Mouse (Mus musculus): ENCODE measurements around the gene Abhd14b. TPM values are rescaled to one million over a fixed set of nuclear protein-coding genes. Genes with fewer than 3 reads are reported as not detected.

Gene Abhd14b
- 1 to 10 TPM; 2.5 to 6.6 TPM for total RNA-seq (2023)

DNA sequence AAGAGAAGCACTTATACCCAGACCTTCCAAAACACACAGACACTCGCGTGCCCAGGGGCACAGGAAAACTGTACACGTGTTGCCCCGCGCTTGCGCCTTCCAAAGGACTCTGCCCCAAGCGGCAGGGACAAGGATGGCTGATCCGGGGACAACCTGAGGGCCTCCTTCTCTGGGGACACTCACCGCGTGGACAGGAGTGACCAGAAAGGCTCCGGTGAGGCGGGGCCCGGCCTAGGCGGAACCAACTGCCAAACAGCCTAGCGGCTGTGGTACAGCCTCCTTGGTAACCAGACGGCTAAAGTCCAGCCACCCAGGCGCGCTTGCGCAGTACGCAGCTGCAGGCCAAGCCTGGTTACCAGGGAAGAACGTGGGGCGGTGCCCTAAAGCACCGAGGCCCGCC is at the start of gene Abhd14b, which contains the start of gene Abhd14a:
TSS of gene Abhd14b (plus strand) at position 112 of the 400 bp plus-strand sequence.
TSS of gene Abhd14a (minus strand) at position 331 of the 400 bp plus-strand sequence.

DNA sequence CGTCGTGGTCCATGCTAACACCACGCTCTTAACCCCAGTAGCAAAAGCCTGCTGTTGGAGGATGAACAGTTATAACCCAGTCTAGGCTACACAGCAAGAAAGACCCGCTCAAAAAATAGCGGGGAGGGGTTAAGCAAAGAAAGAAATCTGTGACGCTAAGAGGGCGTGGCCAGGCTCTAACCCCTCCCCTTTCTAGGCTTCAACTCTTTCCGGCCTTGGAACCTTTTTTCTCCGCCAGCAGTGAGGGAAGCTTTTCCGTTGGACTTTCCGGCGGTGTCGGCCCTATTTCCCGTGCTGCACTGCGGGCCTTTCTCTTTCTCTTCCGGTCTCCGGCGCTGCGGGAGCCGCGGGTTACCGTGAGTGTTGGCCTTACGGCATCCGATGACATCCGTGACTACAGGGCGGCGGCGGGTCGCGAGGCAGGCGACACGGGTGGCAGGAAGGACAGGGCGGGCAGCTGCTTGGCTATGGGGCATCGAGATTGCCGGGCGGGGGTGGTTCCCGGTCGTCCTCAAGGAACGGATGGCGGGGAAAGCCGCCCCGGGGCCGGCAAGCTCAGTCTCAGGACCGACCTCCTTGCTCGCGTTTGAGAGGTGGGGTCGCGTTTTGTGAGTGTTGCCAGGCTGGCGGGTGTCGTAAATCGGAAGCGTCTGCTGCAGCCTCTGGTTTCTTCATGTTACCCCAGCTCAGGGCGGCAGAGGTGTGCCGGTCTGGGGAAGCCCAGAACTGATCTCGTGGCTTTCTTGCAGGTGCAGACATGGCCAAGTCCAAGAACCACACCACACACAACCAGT is 17.8 kb upstream of the Abhd14b start, which contains the start of gene Rpl29:
TSS of gene Rpl29 (plus strand) at position 234 of the 794 bp plus-strand sequence.

DNA sequence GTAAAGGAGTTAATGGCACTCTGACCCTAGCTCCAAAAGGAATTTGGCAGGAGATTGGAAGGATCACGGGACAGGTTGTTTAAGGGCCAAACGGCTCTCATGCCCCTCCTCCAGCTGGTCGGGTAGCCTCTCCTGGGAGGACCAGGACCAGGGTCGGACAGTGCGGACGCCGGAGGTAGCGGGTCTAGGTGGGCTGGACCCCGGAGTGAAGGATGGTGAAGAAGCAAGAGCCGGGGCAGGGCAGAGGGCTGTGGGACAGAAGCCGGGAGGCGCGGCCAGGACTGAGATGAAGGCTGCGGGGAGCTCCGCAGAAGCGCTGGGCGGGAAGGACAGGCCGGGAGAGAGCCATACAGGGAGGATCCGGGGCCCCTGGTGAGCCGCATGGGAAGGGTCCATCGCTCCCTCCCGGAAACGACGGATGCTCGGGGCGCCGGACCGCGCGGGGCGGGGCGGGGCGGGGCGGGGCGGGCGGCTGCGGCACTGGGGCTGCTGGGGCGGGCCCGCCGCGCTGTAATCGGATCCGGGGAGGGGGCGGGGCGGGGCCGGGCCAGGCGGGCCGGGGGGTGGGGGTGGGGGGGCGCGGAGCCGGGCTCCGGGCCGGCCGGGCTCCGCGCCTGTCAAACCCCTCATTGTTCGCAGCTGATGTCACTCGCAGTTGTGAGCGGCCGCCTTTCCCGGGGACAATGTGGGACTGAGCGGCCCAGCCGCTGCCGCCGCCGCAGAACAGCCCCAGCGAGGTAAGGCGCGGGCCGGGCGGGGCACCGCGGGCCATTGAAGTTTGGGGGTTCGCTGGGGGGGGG is 6.2 kb downstream of the Abhd14b start, which contains the start of gene Pcbp4:
TSS of gene Pcbp4 (plus strand) at position 21 of the 800 bp plus-strand sequence.

DNA sequence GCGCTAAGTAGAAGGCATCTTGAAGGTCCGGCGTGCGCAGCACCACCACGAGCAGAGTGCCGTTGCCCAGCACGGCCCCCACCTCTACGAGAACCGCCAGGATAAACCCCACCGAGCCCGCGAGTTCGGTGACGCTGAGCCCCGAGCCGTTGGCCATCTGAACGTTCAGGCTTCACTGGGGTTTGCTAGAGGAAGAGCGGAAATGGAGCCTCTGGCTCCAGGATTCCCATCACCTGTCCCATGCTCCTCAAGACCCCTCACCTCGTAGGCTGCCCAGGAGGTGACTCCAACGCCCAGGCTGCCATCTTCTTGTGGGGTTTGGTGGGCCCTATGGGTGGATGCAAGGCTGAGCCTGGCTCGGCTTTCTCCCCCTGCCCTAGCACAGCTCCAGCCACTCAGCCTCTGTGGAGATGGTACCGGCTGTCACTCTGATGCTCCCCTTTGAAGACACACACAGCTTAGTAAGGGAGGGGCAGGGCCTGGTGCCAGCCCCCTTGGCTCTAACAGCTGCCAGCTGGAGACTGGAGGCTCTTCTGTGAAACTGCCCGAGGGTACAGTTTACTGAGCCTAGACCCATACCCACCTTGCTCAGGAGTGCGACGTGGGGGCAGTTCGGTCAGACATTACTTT is 18.4 kb downstream of the Abhd14b start, which contains the start of gene Gpr62:
TSS of gene Gpr62 (minus strand) at position 368 of the 630 bp plus-strand sequence.

DNA sequence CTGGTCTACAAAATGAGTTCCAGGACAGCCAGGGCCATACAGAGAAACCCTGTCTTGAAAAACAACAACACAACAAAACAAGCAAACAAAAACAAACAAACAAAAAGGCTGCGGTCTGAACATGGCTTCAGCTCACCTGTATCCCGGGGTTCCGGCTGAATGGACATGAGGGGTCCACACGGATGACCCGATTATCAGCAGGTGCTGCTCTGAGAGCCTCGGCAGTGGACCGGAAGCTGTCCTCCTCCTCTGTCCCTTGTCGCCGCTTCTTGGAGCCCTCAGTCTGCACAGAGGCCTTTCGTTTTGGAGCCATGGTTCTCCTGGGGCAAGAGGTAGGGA is 28.4 kb downstream of the Abhd14b start, which contains the start of gene Rrp9:
TSS of gene Rrp9 (plus strand) at position 301 of the 339 bp plus-strand sequence.

DNA sequence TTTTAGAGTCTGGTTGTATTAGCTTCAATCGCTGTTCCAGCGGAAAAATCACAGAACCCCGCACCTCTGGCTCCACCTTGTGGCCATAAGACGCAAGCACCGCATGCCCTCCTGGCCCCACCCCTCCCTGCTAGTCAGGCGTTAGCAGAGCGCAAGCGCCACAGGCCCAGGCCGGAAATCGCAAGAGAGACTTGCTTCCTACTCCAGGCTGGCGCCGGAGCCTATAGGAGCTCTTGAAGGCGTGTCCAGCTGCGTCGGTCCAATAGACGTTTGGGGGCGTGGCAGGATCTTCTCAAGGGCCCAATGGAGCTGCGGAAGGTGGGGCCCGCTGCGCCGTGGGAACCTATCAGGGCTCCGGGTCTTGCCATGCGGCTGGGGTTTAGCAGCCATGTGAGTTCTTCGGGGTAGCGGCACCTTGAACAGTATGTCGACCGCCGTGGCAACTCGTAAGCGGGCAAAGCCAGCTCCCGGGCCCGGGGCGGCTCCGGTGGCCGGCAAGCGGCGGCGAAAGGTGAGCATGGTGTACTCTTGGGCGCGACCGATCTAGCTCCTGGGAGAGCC is 29.7 kb downstream of the Abhd14b start, which contains the start of gene Parp3:
TSS of gene Parp3 (minus strand) at position 26 of the 561 bp plus-strand sequence.

DNA sequence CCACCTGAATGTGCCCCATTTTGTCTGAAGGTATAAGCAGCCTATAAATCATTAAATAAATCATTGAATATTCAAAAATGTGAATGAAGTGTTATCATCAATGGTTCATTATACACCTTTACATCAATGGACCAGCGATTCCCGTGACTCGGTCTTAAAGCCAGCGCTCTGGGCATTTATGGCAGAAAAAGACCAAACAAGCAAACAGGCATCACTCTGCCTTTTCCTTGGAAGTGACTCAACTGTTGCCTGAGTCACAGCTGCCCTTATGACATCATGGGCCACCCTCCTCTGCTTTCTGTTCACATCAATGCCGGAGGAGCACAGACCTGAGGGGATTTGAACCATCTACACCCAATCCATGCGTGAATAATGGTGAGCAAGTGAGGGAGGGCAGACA is 52.4 kb downstream of the Abhd14b start, which contains the start of gene Iqcf1:
TSS of gene Iqcf1 (plus strand) at position 301 of the 400 bp plus-strand sequence.

Other genes with a start within 250 kb of the Abhd14b start
- 10 to 100 TPM; 41.3 to 48.1 TPM for gene Ppm1m, start 247.7 kb upstream of the Abhd14b start, total RNA-seq (2023)
- 100 to 1,000 TPM in 1 of 2 experiments, 10 to 100 TPM in 1; 98.6 to 113 TPM for gene Twf2, start 244.4 kb upstream of the Abhd14b start, total RNA-seq (2023)
- 10 to 100 TPM; 86.4 to 96.0 TPM for gene Tlr9, start 224.9 kb upstream of the Abhd14b start, total RNA-seq (2023)
- gene Alas1, start 198.8 kb upstream of the Abhd14b start, total RNA-seq (2023) = 10 to 100 TPM; 67.2 to 76.3 TPM
- 1 to 10 TPM; 2.6 to 2.8 TPM for gene Poc1a, start 166.4 kb upstream of the Abhd14b start, total RNA-seq (2023)
- 10 to 100 TPM; 38.7 to 44.6 TPM for gene Dusp7, start 78.8 kb upstream of the Abhd14b start, total RNA-seq (2023)
- 100 to 1,000 TPM; 647 to 744 TPM for gene Rpl29, start 18.0 kb upstream of the Abhd14b start, total RNA-seq (2023)
- 1 to 10 TPM; 1.6 to 1.7 TPM for gene Acy1, start 9.1 kb upstream of the Abhd14b start, total RNA-seq (2023)
- gene Abhd14a, start 219 bp downstream of the Abhd14b start, total RNA-seq (2023) = 1 to 10 TPM in 1 of 2 experiments, under 1 TPM in 1; 0.66 to 3.3 TPM
- gene Pcbp4, start 5.8 kb downstream of the Abhd14b start, total RNA-seq (2023) = 1 to 10 TPM; 1.3 to 2.0 TPM
- gene Gpr62, start 18.5 kb downstream of the Abhd14b start, total RNA-seq (2023) = under 1 TPM; 0.27 to 0.31 TPM
- gene Rrp9, start 28.5 kb downstream of the Abhd14b start, total RNA-seq (2023) = 10 to 100 TPM; 18.4 to 19.8 TPM
- gene Parp3, start 29.5 kb downstream of the Abhd14b start, total RNA-seq (2023) = 10 to 100 TPM; 28.7 to 34.4 TPM
- gene Iqcf1, start 52.5 kb downstream of the Abhd14b start, total RNA-seq (2023) = not detected
- not detected for gene Iqcf5, start 67.1 kb downstream of the Abhd14b start, total RNA-seq (2023)
- not detected for gene Iqcf3, start 114.2 kb downstream of the Abhd14b start, total RNA-seq (2023)
- not detected for gene Iqcf4, start 123.5 kb downstream of the Abhd14b start, total RNA-seq (2023)
- not detected for gene Iqcf6, start 179.1 kb downstream of the Abhd14b start, total RNA-seq (2023)
- gene Grm2, start 208.6 kb downstream of the Abhd14b start, total RNA-seq (2023) = not detected
- gene Tex264, start 238.5 kb downstream of the Abhd14b start, total RNA-seq (2023) = 10 to 100 TPM; 33.1 to 36.4 TPM